Mouse (Mus musculus) kidney, postnatal 36 days (tissue): ENCODE measurements at regions not wholly inside any gene's neighbourhood (a gene's known extent, or its start where the extent isn't known, plus 50 kb on each side); places are given as distances from the start of the nearest gene placed in this dataset.
A peak's percentile ranks its signal among the peaks of the same experiment; 100 is the strongest.

Experiments used
- DNase-seq, 2 experiments: peaks; one replicate each; pipeline ENCODE4 v3.0.0; 2021 to 2022; ENCODE audit warnings: mixed read lengths in 2 of 2

DNA sequence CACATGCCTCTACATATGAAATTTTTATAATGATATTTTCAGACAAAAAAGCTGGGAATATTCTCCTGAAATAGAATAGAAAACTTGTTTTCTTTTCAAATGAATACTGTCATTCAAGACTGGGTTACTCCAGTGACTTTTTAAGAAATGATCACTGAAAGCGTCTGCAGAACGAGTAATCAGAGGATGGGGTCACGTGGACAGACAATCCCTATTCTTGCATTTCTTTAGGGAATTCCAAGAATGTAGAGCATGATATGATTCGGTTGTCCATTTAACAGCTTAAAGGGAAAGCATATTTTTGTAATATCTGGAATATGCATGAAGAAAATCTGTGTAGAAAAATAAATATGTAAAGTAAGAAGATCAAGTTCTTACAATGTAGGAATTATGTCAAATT is 65.6 kb downstream of the 4933402N22Rik start:
- DNase-seq: no peak

DNA sequence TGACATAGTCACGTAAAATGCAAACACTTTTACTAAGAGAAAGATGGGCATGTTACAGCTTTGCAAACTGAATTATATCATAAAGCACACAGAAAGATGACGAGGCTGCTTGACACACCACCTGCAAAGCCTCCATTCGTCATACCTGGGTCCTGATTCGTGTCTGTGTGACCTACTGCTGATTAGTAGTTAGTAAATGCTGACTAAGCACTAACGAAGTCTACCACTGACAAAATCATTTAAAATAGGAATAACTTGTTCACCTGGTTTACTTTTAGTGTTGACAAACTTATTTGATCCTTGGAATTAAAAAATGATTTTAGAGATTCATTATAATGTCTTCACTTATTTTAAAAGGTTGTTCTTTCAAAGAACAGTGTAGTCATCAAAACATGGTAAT is 71.3 kb downstream of the 4933402N22Rik start:
- DNase-seq: no peak

DNA sequence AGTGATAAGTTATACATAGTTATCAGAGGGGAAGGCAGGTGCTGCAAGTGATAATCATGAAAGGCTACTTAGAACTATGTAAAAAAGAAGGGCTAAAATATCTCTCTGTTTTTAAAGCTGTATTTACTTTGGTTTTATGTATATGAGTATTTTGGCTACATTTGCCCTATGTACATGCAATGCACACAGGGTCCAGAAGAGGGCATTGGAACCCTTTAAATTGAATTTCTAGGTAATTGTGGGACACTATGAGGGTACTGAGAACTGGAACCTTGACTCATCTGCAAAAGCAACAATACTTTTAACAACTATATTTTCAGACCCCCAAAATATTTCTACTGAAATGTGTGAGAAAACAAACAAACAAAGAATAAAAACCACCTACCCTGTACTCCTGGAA is 82.9 kb downstream of the 4933402N22Rik start:
- DNase-seq: peak in 1 of 2 experiments; percentile 9

DNA sequence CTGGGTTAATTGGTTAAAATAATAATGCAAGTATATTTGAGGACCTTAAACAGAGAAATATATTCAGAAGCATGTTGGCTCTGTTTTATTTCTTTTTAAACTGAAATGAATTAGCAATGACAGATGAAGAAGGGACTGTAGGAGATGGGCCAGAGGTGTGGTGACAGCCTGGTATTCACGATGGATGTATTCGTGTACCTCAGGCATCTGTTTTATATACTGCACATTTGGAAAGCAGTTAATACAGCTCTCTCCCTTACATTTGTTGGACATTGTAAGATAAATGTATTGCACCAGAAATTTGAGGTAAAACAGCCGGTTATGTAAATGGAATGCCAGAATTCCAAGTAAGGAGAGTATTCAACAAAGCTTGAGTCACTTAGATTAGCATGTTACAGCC is 88.6 kb downstream of the 4933402N22Rik start:
- DNase-seq: no peak

DNA sequence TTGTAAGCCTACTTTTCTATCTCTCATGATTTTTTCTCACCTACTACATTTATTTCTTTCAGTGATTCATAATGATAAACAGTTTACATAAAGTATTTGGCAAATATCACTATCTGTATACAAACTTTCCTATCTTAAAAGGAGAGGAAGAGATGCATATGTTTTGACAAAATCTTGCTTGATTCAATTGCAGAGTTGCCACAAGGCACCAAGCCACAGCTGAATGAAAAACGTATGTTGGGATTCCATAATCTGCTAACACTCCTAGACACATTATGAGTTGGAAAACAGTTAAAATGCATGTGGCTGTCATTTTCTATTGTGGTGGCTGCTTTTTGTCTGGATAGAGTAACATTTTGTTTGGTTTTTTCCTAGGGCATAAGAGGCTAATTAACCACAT is 98.5 kb downstream of the 4933402N22Rik start:
- DNase-seq: no peak

DNA sequence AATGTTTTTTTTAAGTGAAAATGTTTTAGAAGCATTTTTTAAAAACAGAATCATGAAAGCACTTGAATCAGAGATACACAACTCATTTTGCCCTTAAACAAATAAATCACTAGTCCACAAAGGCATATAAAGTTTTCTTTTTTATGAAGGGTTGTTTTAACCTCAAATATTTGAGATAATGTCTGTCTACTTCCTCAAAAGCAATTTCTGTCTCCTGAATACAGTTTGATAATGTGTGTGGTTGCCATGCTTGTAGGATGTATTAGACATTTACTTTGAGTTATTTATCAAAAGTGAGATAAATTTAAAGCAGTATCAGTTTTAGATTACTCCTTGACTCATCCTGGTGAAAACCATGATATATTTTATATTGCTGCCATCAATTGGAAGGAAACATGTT is 102.6 kb downstream of the 4933402N22Rik start:
- no peak for DNase-seq

DNA sequence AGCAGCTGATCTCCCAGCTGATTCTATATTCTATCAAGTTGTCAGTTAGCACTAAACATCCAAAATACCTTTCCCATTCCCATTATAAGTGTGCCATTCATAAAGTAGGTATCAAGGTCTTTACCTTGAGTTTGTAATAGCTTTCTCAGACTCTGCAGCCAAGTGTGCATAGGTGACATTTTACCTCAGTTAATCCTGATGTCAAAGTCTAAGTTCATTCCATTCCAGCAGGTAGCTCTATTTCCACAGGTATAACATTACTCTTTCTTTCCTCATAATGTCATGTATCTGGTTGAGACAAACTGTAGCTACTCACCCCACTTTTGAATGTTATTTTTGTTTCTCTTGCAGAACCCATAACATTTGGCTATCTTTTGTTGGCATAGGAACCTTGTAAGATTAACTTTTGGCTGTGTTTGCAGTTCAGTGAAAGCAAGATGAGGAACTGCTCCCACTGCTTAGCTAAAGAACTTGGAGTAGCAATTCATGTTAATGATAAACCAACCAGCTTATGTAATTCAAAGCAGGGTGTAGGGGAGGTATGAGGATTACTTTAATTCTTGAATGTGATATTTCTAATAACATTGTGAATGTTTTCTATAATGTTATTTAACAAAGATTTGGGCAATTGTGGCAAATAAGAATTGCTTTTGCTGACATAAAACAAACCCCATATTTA is 107.0 kb downstream of the 4933402N22Rik start:
- DNase-seq: peak in 1 of 2 experiments; percentile 14

DNA sequence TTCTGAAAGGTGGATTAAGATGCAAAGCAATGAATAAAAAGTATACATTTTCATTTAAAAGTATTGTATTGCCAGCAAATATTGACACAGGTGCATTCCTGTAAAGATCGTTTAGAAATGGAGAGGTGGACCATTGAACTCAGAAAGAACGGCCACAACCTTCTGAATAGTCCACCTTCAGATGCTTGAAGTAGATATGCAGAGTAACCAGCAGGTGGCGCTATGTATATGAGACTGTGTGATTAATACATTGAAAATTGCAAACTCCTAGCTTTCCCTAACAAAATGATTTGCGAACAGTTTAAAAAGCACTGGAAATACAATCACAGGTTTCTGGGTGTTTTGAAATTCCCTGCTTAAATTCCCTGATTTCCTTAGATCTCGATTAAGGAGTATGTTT is 112.2 kb downstream of the 4933402N22Rik start:
- DNase-seq: peak; percentile 49 to 72

DNA sequence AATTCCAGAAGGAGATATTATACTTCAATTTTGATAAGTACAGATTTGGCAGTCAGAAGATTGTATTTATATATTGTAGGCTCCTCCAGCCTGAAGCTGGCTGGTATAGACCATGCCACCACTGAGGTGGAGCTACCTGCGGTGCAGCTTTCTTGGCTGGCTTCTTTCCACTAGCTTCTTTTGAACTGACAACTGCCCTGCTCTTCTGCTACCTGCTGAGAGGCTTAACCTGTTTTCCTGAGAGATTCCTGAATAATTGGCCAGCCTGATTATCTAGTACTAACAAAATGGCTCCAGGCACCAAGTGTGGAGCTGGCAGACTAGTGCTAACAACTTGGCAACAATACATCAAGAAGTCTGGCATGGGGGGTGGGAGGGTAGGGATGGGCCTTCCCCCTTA is 132.0 kb downstream of the 4933402N22Rik start:
- DNase-seq: no peak

DNA sequence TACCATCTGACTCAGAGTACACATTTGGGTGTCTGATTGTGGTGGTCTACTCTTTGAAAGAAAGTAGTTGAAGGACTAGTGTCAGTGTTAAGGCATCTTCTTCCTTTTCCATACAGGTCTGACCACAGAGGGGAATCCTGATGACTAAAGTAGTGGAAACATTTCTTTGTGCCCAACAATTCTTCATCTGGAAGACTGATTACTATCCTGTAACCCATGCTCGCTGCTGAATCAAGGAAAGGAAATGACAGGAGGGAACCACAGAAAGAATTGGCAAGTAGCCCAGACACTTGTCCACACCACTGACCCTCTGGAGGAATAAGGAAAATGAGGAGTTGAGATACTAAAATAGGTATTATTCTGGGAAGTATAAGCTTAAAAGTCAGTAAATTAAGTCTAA is 162.3 kb downstream of the 4933402N22Rik start:
- no peak for DNase-seq

DNA sequence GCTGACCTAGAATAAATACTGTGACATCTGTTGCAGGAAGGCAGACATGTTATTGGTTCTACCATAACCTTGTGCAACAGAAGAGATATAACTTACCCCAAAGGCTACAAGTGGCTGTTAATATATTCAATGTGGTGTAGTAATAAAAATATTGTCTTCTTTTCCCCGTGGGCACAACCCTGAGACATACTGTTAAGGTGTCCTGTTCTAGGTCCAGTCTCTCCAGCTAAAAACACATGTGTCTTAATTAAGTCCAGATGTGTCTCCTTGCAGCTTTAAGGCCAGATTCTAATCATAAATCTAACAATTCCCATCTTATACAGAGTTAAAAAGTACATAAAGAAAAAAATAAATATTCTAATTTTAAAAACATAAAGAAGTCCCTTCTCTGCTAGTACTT is 175.8 kb downstream of the 4933402N22Rik start:
- DNase-seq: no peak

DNA sequence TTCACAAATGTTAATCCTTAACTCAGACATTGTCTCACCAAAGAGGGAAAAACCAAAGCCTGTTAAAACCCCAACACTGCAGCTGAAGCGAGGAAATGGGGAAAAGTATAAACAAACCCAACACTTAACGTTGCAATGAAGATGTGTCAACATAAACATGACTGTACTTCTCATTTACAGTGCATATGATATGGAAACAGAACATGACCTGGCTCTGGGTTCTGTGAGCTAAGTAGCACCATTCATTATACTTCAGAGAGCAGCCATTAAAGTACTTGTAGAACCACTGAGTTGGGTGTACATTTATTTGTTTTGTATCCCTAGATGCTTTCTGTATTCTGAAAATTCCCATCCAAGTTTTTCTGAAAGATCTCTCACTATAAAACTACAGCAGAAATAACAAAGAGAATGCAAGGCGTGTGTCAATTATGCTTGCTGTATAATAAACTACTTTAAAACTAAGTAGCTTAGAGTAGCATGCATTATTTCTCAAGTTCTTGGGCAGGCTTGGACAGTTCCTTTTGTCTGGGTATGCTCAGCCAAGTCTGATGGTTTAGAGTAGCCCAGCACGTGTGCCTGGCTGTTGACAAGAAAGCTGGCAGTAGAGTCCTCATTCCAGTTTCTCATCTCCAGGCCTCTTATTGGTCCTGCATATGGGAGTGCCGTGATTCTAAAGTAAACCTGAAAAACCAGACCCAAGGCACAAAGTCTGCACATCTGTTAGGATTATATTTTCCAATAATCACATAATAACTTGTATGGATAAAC is 198.9 kb downstream of the 4933402N22Rik start:
- DNase-seq: no peak

DNA sequence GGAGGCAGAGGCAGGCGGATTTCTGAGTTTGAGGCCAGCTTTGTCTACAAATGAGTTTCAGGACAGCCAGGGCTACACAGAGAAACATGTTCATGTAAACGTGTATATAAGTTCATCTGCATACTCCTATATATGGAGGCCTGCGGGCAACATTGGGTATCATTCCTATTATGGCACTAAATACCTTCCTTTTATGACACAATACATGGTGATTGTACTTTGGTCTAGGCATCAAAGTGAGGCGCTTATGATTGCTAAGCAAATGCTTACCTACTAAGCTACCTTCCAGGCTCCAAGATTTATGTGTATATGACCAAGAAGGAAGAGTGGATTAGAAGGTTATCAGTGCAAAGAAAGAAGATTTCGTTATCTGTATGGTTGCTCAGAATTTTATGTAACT is 207.1 kb downstream of the 4933402N22Rik start:
- DNase-seq: no peak

DNA sequence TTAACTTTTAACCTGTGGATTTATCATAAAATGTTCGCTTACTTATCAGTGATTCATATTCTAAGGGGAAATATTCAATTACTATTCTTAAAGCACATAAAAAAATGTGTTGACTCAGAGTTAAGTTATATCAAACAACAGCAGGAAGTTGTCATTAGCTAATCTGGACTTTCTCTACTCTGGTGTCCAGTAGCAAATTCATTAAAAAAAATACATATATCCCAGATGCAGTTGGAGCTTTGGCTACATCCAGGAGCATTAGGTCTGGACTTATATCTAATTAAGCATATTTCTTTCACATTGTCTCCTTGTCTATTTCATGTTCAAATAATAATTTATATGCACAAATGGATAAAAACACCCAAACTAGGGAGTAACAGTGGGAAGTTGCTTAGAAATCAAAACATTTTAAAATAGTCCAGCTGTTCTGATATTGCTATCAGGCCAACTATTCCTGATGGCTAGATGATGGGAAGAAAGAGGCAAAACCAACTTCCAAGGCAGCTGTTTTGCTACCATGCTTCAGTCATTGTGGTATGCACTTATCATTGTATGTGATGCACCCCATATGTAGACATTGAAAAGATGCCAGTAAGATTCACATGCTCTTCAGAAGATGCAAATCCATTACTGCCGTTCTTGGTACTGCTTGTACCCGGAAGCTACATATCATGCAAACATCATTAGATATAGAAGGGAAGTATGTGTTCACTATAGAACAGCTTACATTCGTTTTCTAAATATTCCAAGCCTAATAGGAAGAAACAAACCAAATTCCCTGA is 209.8 kb downstream of the 4933402N22Rik start:
- no peak for DNase-seq

DNA sequence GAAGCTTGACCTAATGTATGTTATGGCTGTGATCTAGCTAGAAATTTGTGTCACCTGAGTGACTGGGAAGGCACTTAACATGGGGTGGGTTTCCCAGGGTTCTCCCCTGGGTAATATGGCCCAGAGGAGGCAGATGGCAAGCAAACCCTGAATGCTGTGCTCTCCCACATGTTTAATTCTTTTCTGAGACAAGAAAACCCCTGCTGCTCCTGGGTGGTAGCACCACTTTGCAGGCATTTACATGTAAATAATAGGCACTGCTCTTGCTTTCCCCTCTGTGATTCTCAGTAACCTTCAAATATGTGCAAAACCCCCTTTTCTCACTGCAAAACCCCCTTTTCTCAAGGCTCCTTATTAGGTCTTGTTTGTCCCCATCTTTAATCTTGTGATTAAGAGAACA is 221.1 kb downstream of the 4933402N22Rik start:
- DNase-seq: no peak

DNA sequence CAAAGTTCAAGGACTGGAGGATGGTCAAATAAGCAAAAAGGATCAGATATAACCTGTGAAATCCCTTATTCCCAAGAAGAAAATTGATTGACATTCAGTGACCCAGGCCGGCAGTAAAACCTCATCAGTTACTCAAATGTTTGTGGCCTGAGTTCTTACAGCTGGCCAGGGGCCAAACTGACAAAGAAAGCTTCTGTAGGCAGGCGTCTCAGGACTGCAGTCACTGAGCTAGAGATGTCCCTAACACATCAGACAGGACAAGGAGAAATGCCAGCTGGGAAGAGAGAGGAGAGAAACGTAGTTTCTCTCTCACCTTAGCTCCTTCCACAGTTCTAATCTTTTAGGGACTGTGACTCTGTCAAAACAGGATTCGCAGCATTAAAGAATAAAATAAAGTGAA is 229.9 kb upstream of the Sema3d start:
- no peak for DNase-seq

DNA sequence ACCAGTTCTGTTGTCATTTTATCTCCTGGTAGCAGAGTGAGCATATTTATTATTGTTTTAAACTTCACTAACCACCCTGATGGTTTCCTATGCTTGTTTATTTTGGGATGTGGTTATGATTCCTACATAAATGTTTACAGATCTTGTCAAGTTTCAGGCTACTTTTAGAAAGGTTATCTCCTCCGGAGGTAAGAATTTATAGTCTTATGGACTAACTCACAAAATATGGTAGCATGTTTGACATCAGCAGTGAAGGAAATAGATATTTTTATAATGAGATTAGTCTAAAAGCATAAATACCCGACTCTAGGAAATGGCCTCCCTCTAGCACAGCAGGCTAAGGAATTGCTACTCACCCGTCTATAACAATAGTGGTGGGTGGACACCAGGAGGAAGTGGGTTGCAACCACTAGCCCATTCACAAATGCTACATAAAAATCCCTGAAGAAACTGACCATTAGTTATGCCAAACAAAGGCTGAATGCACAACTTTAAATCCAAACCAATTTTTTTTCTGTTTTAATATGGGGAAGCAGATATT is 228.6 kb upstream of the Sema3d start:
- DNase-seq: no peak

DNA sequence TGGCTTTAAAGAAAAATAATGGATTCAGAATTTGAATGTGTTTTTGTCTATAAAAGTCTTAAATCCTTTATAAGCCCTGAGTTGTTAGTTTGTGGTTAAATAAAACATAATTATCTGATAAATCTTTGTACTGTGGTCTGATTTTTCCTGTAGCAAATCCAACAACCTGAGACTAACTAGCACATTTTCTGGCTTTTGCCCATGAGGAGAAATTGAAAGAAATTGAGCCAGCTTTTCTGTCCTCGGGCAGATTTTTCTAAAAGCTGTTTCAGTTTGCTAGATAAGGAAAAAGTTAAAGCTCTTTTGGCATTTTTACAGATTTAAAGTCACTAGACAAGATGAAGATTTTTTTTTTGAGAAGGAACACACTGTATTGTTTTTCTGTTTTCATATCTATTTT is 191.5 kb upstream of the Sema3d start:
- DNase-seq: no peak

DNA sequence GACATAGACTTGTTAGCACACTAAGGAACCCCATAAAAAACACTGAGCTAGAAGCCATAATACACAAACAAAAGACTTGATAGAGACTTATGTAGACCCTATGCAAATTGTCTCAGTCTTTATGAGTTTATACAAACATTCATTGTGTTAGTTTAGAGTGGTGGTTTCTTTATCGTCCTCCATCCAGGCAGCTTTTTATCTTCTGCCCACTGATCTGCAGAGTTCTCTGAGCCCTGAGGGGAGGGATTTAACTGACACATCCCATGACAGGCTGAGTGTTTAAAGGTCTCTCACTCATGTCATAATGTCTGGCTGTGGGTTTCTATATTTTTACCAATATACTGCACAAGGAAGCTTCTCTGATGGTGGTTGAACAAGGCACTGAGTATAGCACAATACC is 175.7 kb upstream of the Sema3d start:
- no peak for DNase-seq

DNA sequence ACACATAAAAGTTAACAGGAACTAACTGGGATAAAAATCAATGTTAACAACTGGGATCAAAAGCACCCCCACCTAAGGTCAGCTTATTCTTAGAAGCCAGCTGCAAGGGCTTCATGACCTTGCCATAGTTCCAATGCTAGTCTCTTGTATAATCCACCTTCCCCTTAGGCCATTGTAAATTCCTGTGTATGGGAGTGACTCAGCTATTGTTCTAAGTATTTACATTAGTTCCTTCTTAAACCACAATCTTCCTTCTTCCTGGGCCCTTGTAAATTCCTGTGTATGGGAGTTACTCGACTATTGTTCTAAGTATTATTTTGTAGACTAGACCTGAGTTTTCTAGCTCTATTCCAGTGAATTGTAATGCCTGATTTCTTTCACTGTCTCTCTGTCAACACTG is 173.6 kb upstream of the Sema3d start:
- no peak for DNase-seq

DNA sequence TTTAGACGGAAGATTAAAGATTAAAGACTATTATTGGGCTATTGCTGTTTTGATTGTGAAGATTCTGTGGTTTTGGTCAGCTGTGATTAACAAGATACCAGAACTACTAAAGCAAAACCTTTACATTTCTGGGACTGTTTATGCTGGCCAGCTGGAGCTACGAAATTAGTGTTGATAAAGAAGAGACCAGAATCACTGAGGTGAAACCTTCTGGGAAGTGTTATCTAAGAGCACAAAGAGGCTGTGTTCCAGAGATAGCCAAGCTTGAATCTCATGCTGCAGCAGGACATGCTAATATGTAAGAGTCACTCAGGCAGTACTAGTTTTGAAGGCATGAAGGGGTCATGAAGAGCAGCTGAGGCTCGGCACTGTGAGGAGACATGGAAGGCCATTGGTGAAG is 169.7 kb upstream of the Sema3d start:
- no peak for DNase-seq

DNA sequence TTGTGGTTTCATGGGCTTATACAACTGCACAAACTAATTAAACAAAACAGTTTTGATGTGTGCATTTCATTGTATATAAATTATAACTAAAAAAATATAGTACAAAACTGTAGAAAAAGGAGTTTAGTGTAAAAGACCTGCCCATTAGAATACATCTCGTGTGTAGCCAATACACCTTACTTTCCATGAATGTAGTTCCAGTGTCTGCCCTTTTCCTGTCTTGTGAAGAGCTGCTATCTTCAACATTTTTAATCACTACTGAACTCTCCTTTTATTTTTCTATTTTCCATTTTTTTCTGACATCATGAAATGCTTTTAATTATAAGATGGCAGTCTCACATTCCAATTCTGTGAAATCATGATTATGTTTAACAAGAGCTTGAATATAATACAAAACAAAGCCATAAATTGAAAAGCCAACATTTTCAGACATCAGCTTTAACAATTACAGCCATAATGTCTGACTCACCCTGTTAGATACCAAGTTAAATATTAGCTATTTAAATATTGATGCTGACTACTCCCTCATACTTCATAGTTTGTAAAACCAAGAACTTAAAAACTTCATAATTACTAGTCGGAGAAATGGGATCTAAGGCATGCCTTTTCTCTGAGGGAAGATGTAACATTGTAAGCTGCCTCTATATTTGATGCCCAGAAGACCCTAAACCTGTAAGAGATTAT is 163.6 kb upstream of the Sema3d start:
- no peak for DNase-seq

DNA sequence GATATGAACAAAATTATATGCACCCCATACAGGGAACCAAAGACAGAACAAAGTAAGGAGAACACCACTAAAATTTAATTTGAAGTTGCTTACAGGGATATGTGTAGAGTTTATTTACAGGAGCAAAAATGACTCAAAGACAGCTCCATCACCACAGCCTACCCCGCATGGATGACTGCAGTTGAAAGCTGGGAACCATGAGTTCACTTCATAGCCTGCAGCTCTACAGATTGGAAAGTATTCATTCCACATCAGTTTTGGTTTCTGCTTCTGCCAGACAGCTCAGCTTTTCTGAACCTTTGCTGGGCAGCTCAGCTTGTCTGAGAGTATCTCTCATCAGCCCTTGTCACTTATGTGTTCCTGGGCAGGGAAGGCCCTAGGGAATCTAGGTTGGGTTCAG is 160.6 kb upstream of the Sema3d start:
- no peak for DNase-seq
